Mouse (Mus musculus): ENCODE results near the gene Car9. TPM values are rescaled to one million over a fixed set of nuclear protein-coding genes. Genes with fewer than 3 reads are reported as not detected.
A peak's percentile ranks its signal among the peaks of the same experiment; 100 is the strongest.
"Not testable (repeated sequence)": the region's sequence is repeated elsewhere in the genome, so short reads cannot be mapped to it uniquely, and the experiment has no call there.

Gene Car9
- polyA plus RNA-seq, 1 experiment from 2014 or later: not detected

GRCm38 (mm10) chr4:43478534-43478858 lies 28.3 kb upstream of the Car9 start:
- Histone ChIP-seq H3K9ac (replicated peaks; ENCODE audit: low read depth, low read length) (no peak overlapping the region), H3K9me3 (ENCODE audit: control insufficient read depth, low read length) (no peaks in the 10 kb centered on the region), H3K27ac (ENCODE audit: low read depth, low read length) (no peak overlapping the region), H3K4me2 (ENCODE audit: low read depth, low read length) (peak overlapping the region; percentile 33), H3K27me3 (ENCODE audit: control insufficient read depth, insufficient read depth, low read length) (no peaks in the 10 kb centered on the region), H3K36me3 (ENCODE audit: control insufficient read depth, insufficient read depth, low read length) (no peaks in the 10 kb centered on the region), H3K4me3 (ENCODE audit: low read depth, low read length) (peak overlapping the region; percentile 16; the same call in 1 of the 2 replicates), H3K4me1 (ENCODE audit: control insufficient read depth, insufficient read depth, low read length) (no peaks in the 10 kb centered on the region)
- 53% methylated on average over 8 of the region's 8 CpGs for WGBS
- ATAC-seq (ENCODE audit: low read depth): peak; percentile 39; the same call in 1 of the 2 replicates

GRCm38 (mm10) chr4:43478906-43479832 lies 27.6 kb upstream of the Car9 start:
- no peak overlapping the region for H3K9ac ChIP-seq (replicated peaks; ENCODE audit: low read depth, low read length)
- no peak overlapping the region for H3K27ac ChIP-seq (ENCODE audit: low read depth, low read length)
- H3K4me3 ChIP-seq (ENCODE audit: low read depth, low read length): no peak overlapping the region
- no peaks in the 10 kb centered on the region for H3K9me3 ChIP-seq (ENCODE audit: control insufficient read depth, low read length)
- no peaks in the 10 kb centered on the region for H3K36me3 ChIP-seq (ENCODE audit: control insufficient read depth, insufficient read depth, low read length)
- no peaks in the 10 kb centered on the region for H3K27me3 ChIP-seq (ENCODE audit: control insufficient read depth, insufficient read depth, low read length)
- WGBS: 51% methylated on average over 24 of the region's 24 CpGs
- no peak for ATAC-seq (ENCODE audit: low read depth)
- no peak overlapping the region for H3K4me2 ChIP-seq (ENCODE audit: low read depth, low read length)
- H3K4me1 ChIP-seq (ENCODE audit: control insufficient read depth, insufficient read depth, low read length): no peaks in the 10 kb centered on the region

DNA sequence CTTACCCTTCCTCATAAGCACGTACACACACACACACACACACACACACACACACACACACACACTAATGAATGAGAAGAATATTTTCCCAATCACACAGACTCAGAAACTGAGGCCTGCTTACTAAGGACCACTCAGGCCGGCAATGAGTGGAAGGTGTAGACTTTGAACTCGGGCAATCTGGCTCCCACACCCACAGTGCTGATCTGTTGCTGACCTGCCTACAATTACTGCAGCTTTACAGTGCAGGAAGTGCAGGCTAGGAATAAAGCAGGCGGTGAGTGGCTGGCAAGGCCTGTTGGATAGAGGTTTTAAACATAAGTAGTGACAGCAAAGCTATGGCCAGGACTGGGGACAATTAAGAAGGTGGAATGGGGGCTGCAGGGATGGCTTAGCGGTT lies 25.8 kb upstream of the Car9 start:
- H3K9ac ChIP-seq (replicated peaks; ENCODE audit: low read depth, low read length): no peak overlapping the region
- no peak for ATAC-seq (ENCODE audit: low read depth)
- no peaks in the 10 kb centered on the region for H3K27me3 ChIP-seq (ENCODE audit: control insufficient read depth, insufficient read depth, low read length)
- H3K4me3 ChIP-seq (ENCODE audit: low read depth, low read length): no peak overlapping the region
- H3K9me3 ChIP-seq (ENCODE audit: control insufficient read depth, low read length): no peaks in the 10 kb centered on the region
- WGBS: 84% methylated on average over 5 of the region's 5 CpGs
- H3K4me1 ChIP-seq (ENCODE audit: control insufficient read depth, insufficient read depth, low read length): no peaks in the 10 kb centered on the region
- no peaks in the 10 kb centered on the region for H3K36me3 ChIP-seq (ENCODE audit: control insufficient read depth, insufficient read depth, low read length)
- H3K27ac ChIP-seq (ENCODE audit: low read depth, low read length): no peak overlapping the region
- H3K4me2 ChIP-seq (ENCODE audit: low read depth, low read length): no peak overlapping the region

DNA sequence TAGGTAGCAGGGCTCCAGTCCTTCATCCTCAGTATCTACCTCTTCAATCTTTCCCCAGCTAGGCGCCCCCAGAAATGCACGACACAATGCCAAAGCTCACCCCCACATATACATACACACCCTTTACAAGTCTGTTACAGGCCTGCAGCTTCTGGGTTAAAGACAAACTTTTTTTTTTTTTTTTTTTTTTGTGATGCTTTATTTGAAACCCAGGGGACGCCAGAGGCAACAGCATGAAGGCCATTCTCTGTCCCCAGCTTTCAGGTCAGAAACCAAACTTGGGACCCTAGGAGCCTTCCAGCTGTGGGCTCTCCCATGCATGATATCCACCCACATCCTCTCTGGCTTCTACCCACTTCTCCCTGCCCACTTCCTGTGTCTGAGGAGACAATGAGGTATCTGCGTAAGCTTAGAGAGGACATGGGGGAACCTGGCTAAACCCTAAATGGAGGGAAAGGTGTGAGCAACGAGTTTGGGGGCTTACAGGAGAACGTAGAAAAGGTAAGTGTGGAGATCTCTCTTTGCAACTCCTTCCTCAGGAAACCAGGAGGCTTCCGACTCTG lies 24.8 kb upstream of the Car9 start:
- no peak overlapping the region for H3K9ac ChIP-seq (replicated peaks; ENCODE audit: low read depth, low read length)
- no peaks in the 10 kb centered on the region for H3K9me3 ChIP-seq (ENCODE audit: control insufficient read depth, low read length)
- H3K4me1 ChIP-seq (ENCODE audit: control insufficient read depth, insufficient read depth, low read length): no peaks in the 10 kb centered on the region
- no peak overlapping the region for H3K27ac ChIP-seq (ENCODE audit: low read depth, low read length)
- no peaks in the 10 kb centered on the region for H3K36me3 ChIP-seq (ENCODE audit: control insufficient read depth, insufficient read depth, low read length)
- H3K4me3 ChIP-seq (ENCODE audit: low read depth, low read length): no peak overlapping the region
- no peak overlapping the region for H3K4me2 ChIP-seq (ENCODE audit: low read depth, low read length)
- 78% methylated on average over 7 of the region's 7 CpGs for WGBS
- ATAC-seq (ENCODE audit: low read depth): no peak
- no peaks in the 10 kb centered on the region for H3K27me3 ChIP-seq (ENCODE audit: control insufficient read depth, insufficient read depth, low read length)

- Histone ChIP-seq H3K27ac (ENCODE audit: low read depth, low read length) (no peak overlapping the region), H3K27me3 (ENCODE audit: control insufficient read depth, insufficient read depth, low read length) (no peaks in the 10 kb centered on the region), H3K4me1 (ENCODE audit: control insufficient read depth, insufficient read depth, low read length) (no peaks in the 10 kb centered on the region), H3K4me3 (ENCODE audit: low read depth, low read length) (no peak overlapping the region), H3K9me3 (ENCODE audit: control insufficient read depth, low read length) (no peaks in the 10 kb centered on the region), H3K4me2 (ENCODE audit: low read depth, low read length) (no peak overlapping the region), H3K9ac (replicated peaks; ENCODE audit: low read depth, low read length) (no peak overlapping the region), H3K36me3 (ENCODE audit: control insufficient read depth, insufficient read depth, low read length) (no peaks in the 10 kb centered on the region)
- WGBS: 75% methylated on average over 10 of the region's 10 CpGs
- ATAC-seq (ENCODE audit: low read depth): no peak
Measured at GRCm38 (mm10) chr4:43482591-43482990, 24.2 kb upstream of the Car9 start.

DNA sequence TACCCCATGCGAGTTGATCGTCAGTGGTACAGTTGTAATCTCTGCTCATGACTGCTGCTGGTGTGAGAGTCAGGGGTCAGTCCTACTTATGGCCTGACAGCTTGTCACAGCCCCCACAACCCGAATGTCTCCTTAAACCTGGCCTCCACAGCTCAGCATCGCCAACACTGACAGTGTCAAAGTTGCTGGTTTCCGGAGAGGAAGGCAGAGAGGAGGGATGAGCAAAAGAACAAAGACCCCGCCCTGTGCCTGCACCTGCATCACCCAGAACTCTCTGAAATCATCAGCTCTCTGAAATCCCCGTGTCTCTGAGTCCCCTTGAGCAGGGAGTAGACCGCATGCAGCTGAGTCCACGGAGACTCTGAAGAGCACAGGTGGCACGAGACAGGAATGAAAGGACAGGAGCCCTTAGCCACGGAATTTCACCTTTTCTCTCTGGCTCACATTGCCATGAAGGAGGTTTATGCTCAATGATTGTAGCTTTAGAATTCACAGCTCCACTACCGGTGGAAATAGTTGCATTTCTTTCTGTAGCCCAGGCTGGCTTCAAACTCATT lies 23.2 kb upstream of the Car9 start, which contains the start of gene Sit1:
TSS of gene Sit1 (minus strand) at position 200 of the 557 bp plus-strand sequence.
- Histone ChIP-seq H3K9me3 (ENCODE audit: control insufficient read depth, low read length) (no peaks in the 10 kb centered on the region), H3K27me3 (ENCODE audit: control insufficient read depth, insufficient read depth, low read length) (no peaks in the 10 kb centered on the region), H3K4me2 (ENCODE audit: low read depth, low read length) (no peak within 1 kb of the TSS), H3K36me3 (ENCODE audit: control insufficient read depth, insufficient read depth, low read length) (no peaks in the 10 kb centered on the region), H3K9ac (replicated peaks; ENCODE audit: low read depth, low read length) (no peak within 1 kb of the TSS), H3K4me3 (ENCODE audit: low read depth, low read length) (no peak within 1 kb of the TSS), H3K27ac (ENCODE audit: low read depth, low read length) (no peak within 1 kb of the TSS), H3K4me1 (ENCODE audit: control insufficient read depth, insufficient read depth, low read length) (no peaks in the 10 kb centered on the region)
- ATAC-seq (ENCODE audit: low read depth): no peak
- 67% methylated on average over 12 of the region's 12 CpGs for WGBS

GRCm38 (mm10) chr4:43485666-43486065 lies 21.1 kb upstream of the Car9 start:
- H3K9me3 ChIP-seq (ENCODE audit: control insufficient read depth, low read length); H3K4me2 ChIP-seq (ENCODE audit: low read depth, low read length); H3K27me3 ChIP-seq (ENCODE audit: control insufficient read depth, insufficient read depth, low read length); H3K36me3 ChIP-seq (ENCODE audit: control insufficient read depth, insufficient read depth, low read length); H3K9ac ChIP-seq (replicated peaks; ENCODE audit: low read depth, low read length); ATAC-seq (ENCODE audit: low read depth); H3K4me3 ChIP-seq (ENCODE audit: low read depth, low read length); H3K4me1 ChIP-seq (ENCODE audit: control insufficient read depth, insufficient read depth, low read length); H3K27ac ChIP-seq (ENCODE audit: low read depth, low read length): not testable (repeated sequence)
- WGBS: 82% methylated on average over 5 of the region's 5 CpGs

DNA sequence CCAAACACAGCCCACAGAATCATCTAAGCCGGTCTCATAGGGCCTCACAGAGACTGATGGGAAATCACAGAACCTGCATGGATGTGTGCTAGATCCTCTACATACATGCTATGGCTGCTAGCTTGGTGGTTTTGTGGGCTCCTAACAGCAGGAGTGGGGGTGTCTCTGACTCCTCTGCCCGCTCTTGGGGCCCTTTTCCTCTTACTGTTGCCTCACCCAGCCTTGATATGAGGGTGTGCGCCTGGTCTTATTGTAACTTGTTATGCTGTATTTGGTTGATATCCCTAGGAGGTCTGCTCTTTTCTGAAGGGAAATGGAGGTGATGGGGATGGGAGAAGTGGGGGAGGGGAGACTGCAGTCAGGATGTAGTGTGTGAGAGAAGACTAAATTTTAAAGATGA lies 17.2 kb upstream of the Car9 start:
- Histone ChIP-seq H3K4me1 (ENCODE audit: control insufficient read depth, insufficient read depth, low read length) (peaks cover 4% of the 10 kb centered on the region), H3K27ac (ENCODE audit: low read depth, low read length) (no peak overlapping the region), H3K27me3 (ENCODE audit: control insufficient read depth, insufficient read depth, low read length) (no peaks in the 10 kb centered on the region), H3K4me2 (ENCODE audit: low read depth, low read length) (no peak overlapping the region), H3K4me3 (ENCODE audit: low read depth, low read length) (no peak overlapping the region), H3K9me3 (ENCODE audit: control insufficient read depth, low read length) (no peaks in the 10 kb centered on the region), H3K36me3 (ENCODE audit: control insufficient read depth, insufficient read depth, low read length) (no peaks in the 10 kb centered on the region), H3K9ac (replicated peaks; ENCODE audit: low read depth, low read length) (no peak overlapping the region)
- 93% methylated on average over 3 of the region's 3 CpGs for WGBS
- ATAC-seq (ENCODE audit: low read depth): no peak

GRCm38 (mm10) chr4:43490801-43491200 lies 16.0 kb upstream of the Car9 start:
- Histone ChIP-seq H3K36me3 (ENCODE audit: control insufficient read depth, insufficient read depth, low read length) (no peaks in the 10 kb centered on the region), H3K9ac (replicated peaks; ENCODE audit: low read depth, low read length) (no peak overlapping the region), H3K4me2 (ENCODE audit: low read depth, low read length) (no peak overlapping the region), H3K27me3 (ENCODE audit: control insufficient read depth, insufficient read depth, low read length) (no peaks in the 10 kb centered on the region), H3K27ac (ENCODE audit: low read depth, low read length) (no peak overlapping the region), H3K4me1 (ENCODE audit: control insufficient read depth, insufficient read depth, low read length) (peaks cover 10% of the 10 kb centered on the region), H3K9me3 (ENCODE audit: control insufficient read depth, low read length) (no peaks in the 10 kb centered on the region), H3K4me3 (ENCODE audit: low read depth, low read length) (no peak overlapping the region)
- 91% methylated on average over 5 of the region's 5 CpGs for WGBS
- ATAC-seq (ENCODE audit: low read depth): no peak

Measured in neural tube, embryonic 14.5 days (tissue).